Mouse (Mus musculus): Measurements from ENCODE around the gene Dexi. TPM values are rescaled to one million over a fixed set of nuclear protein-coding genes. Genes with fewer than 3 reads are reported as not detected.

Gene Dexi
- total and polyA plus RNA-seq, 3 experiments: 7.1 to 20.2 (median 7.5) TPM

- TF ChIP-seq GATA2 (IDR thresholded peaks at IDR 0.05; ENCODE audit: borderline replicate concordance, low read depth, low read length) (no peak), POLR2AphosphoS5 (IDR thresholded peaks at IDR 0.05; ENCODE audit: insufficient replicate concordance, low read depth, low read length) (no peak)
- H3K36me3 ChIP-seq (replicated peaks): no peaks in the 10 kb centered on the region
- 0 out of 2 replicates have a peak, but pooled peaks cover 2% of the 10 kb centered on the region for H3K27me3 ChIP-seq (ENCODE audit: insufficient read depth, low read length)
- DNase-seq (ENCODE audit: low spot score) (no peak), ATAC-seq (ENCODE audit: extremely low read depth, insufficient number of reproducible peaks, low FRiP score, poor library complexity, severe bottlenecking) (no peak)
- no peak overlapping the region for H3K4me3 ChIP-seq (ENCODE audit: low read depth, low read length)
- no peaks in the 10 kb centered on the region for H3K9me3 ChIP-seq (replicated peaks)
- no peaks in the 10 kb centered on the region for H3K4me1 ChIP-seq (ENCODE audit: insufficient read depth, low read depth, low read length)
Observed at GRCm38 (mm10) chr16:10489904-10490457, 52.9 kb downstream of the Dexi start.

GRCm38 (mm10) chr16:10489483-10489882, 53.4 kb downstream of the Dexi start:
- Histone ChIP-seq H3K9me3 (replicated peaks) (no peaks in the 10 kb centered on the region), H3K36me3 (replicated peaks) (no peaks in the 10 kb centered on the region), H3K27me3 (ENCODE audit: insufficient read depth, low read length) (0 out of 2 replicates have a peak, but pooled peaks cover 2% of the 10 kb centered on the region), H3K4me3 (ENCODE audit: low read depth, low read length) (no peak overlapping the region), H3K4me1 (ENCODE audit: insufficient read depth, low read depth, low read length) (no peaks in the 10 kb centered on the region)
- TF ChIP-seq TAL1 (conservative IDR thresholded peaks at IDR 0.05; ENCODE audit: low read depth, low read length): no peak
- TF ChIP-seq GATA1 (IDR thresholded peaks at IDR 0.05; ENCODE audit: borderline replicate concordance, low read length): no peak
- TF ChIP-seq CTCF (IDR thresholded peaks at IDR 0.05; ENCODE audit: low read depth, low read length): no peak
- DNase-seq (ENCODE audit: low spot score) (no peak), ATAC-seq (ENCODE audit: extremely low read depth, insufficient number of reproducible peaks, low FRiP score, poor library complexity, severe bottlenecking) (no peak)

DNA sequence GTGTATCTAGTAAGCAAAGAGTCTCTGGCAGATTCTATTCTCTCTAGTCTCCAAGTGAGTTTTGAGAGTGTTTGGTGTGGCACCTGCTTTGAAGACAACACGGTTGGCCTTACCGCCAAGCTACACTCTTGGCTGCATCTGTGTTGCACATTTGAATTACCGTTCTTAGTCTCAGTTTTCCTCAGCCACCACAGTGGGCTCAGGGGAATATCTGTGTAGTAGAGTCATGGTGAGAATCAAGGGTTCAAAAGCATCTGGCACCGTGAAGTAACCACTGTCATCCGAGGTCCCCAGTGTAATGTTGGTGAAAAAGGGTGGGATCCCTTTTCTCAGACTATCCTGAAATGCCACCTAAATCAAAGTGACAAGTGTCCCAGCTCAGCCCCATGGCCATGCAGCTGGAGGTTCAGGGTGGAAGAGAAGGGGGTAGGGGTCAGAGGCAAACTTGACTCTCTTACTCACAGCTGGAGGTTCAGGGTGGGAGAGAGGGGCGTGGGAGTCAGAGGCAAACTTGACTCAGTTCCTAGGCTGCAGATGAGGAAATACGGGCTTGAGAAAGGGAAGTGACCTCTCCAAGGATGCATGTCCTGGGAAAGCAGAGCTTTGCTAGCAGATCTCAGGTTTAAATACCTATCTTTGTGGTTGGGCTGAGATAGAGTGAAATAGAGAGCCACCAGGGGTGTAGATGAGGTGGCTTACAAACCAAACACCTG, 53.9 kb downstream of the Dexi start:
- H3K9me3 ChIP-seq (replicated peaks): no peaks in the 10 kb centered on the region
- no peaks in the 10 kb centered on the region for H3K4me1 ChIP-seq (ENCODE audit: insufficient read depth, low read depth, low read length)
- no peak overlapping the region for H3K4me3 ChIP-seq (ENCODE audit: low read depth, low read length)
- no peak for DNase-seq (ENCODE audit: low spot score)
- no peak for TF ChIP-seq GATA2 (IDR thresholded peaks at IDR 0.05; ENCODE audit: borderline replicate concordance, low read depth, low read length)
- TF ChIP-seq CTCF (IDR thresholded peaks at IDR 0.05; ENCODE audit: low read depth, low read length): no peak
- no peak for TF ChIP-seq POLR2AphosphoS5 (IDR thresholded peaks at IDR 0.05; ENCODE audit: insufficient replicate concordance, low read depth, low read length)
- TF ChIP-seq GATA1 (IDR thresholded peaks at IDR 0.05; ENCODE audit: borderline replicate concordance, low read length): no peak
- TF ChIP-seq TAL1 (conservative IDR thresholded peaks at IDR 0.05; ENCODE audit: low read depth, low read length): no peak
- H3K27me3 ChIP-seq (ENCODE audit: insufficient read depth, low read length): 0 out of 2 replicates have a peak, but pooled peaks cover 2% of the 10 kb centered on the region
- ATAC-seq (ENCODE audit: extremely low read depth, insufficient number of reproducible peaks, low FRiP score, poor library complexity, severe bottlenecking): no peak
- H3K36me3 ChIP-seq (replicated peaks): no peaks in the 10 kb centered on the region

DNA sequence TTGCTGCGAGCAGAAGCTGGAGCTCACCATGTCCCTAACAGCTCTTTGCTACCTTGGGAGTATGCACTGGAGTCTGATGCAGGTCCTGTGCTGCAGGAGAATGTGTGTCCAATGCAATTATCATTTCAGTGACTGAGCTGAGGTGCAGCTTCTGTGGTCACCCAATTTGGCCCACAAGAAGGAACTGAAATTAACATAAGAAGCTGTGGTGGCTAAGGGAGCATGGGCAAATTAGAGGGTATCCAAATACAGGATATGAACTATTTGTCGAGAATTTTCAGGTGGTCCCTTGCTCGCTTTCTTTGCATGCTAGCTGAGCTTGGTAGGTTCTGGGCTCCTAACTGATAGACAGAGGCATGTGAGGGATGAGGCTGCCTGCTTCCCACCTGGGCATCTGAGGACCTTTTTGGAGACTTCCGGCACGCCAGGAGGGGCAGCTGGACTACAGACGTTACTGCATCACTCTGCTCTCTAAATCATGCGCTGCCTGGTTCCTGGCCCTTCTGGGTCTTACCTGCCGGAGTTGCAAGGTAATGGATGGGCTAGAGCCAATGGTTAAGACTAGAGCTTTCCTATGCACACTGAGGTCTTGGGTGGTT, 54.9 kb downstream of the Dexi start:
- no peak for ATAC-seq (ENCODE audit: extremely low read depth, insufficient number of reproducible peaks, low FRiP score, poor library complexity, severe bottlenecking)
- 0 out of 2 replicates have a peak, but pooled peaks cover 2% of the 10 kb centered on the region for H3K27me3 ChIP-seq (ENCODE audit: insufficient read depth, low read length)
- TF ChIP-seq CTCF (IDR thresholded peaks at IDR 0.05; ENCODE audit: low read depth, low read length): no peak
- TF ChIP-seq TAL1 (conservative IDR thresholded peaks at IDR 0.05; ENCODE audit: low read depth, low read length): no peak
- TF ChIP-seq GATA1 (IDR thresholded peaks at IDR 0.05; ENCODE audit: borderline replicate concordance, low read length): no peak
- no peak for TF ChIP-seq GATA2 (IDR thresholded peaks at IDR 0.05; ENCODE audit: borderline replicate concordance, low read depth, low read length)
- no peak for TF ChIP-seq POLR2AphosphoS5 (IDR thresholded peaks at IDR 0.05; ENCODE audit: insufficient replicate concordance, low read depth, low read length)
- no peak overlapping the region for H3K4me3 ChIP-seq (ENCODE audit: low read depth, low read length)
- H3K9me3 ChIP-seq (replicated peaks): no peaks in the 10 kb centered on the region
- no peaks in the 10 kb centered on the region for H3K36me3 ChIP-seq (replicated peaks)
- H3K4me1 ChIP-seq (ENCODE audit: insufficient read depth, low read depth, low read length): no peaks in the 10 kb centered on the region
- DNase-seq (ENCODE audit: low spot score): no peak

- ATAC-seq (ENCODE audit: extremely low read depth, insufficient number of reproducible peaks, low FRiP score, poor library complexity, severe bottlenecking) (no peak), DNase-seq (ENCODE audit: low spot score) (no peak)
- Histone ChIP-seq H3K4me3 (ENCODE audit: low read depth, low read length) (no peak overlapping the region), H3K27me3 (ENCODE audit: insufficient read depth, low read length) (0 out of 2 replicates have a peak, but pooled peaks cover 2% of the 10 kb centered on the region), H3K4me1 (ENCODE audit: insufficient read depth, low read depth, low read length) (no peaks in the 10 kb centered on the region), H3K9me3 (replicated peaks) (no peaks in the 10 kb centered on the region), H3K36me3 (replicated peaks) (no peaks in the 10 kb centered on the region)
- TF ChIP-seq POLR2AphosphoS5 (IDR thresholded peaks at IDR 0.05; ENCODE audit: insufficient replicate concordance, low read depth, low read length): no peak
- no peak for TF ChIP-seq CTCF (IDR thresholded peaks at IDR 0.05; ENCODE audit: low read depth, low read length)
- TF ChIP-seq GATA2 (IDR thresholded peaks at IDR 0.05; ENCODE audit: borderline replicate concordance, low read depth, low read length): no peak
- TF ChIP-seq TAL1 (conservative IDR thresholded peaks at IDR 0.05; ENCODE audit: low read depth, low read length): no peak
- no peak for TF ChIP-seq GATA1 (IDR thresholded peaks at IDR 0.05; ENCODE audit: borderline replicate concordance, low read length)
Observed at GRCm38 (mm10) chr16:10486993-10487392, 55.9 kb downstream of the Dexi start.

GRCm38 (mm10) chr16:10482343-10482742, 60.5 kb downstream of the Dexi start:
- TF ChIP-seq TAL1 (conservative IDR thresholded peaks at IDR 0.05; ENCODE audit: low read depth, low read length) (no peak), CTCF (IDR thresholded peaks at IDR 0.05; ENCODE audit: low read depth, low read length) (no peak), GATA2 (IDR thresholded peaks at IDR 0.05; ENCODE audit: borderline replicate concordance, low read depth, low read length) (no peak), POLR2AphosphoS5 (IDR thresholded peaks at IDR 0.05; ENCODE audit: insufficient replicate concordance, low read depth, low read length) (no peak), GATA1 (IDR thresholded peaks at IDR 0.05; ENCODE audit: borderline replicate concordance, low read length) (no peak)
- Histone ChIP-seq H3K27me3 (ENCODE audit: insufficient read depth, low read length) (no peaks in the 10 kb centered on the region), H3K4me3 (ENCODE audit: low read depth, low read length) (no peak overlapping the region), H3K36me3 (replicated peaks) (no peaks in the 10 kb centered on the region), H3K4me1 (ENCODE audit: insufficient read depth, low read depth, low read length) (no peaks in the 10 kb centered on the region), H3K9me3 (replicated peaks) (no peaks in the 10 kb centered on the region)
- ATAC-seq (ENCODE audit: extremely low read depth, insufficient number of reproducible peaks, low FRiP score, poor library complexity, severe bottlenecking) (no peak), DNase-seq (ENCODE audit: low spot score) (no peak)

Data from G1E (cell line).